Mouse (Mus musculus) embryonic fibroblast, embryonic 13.5 days (primary cell): ENCODE results near the gene Lysmd1.

ENCODE experiments used
- CTCF ChIP-seq: IDR thresholded peaks from 2 replicates; pipeline ENCODE4 v1.5.1; 2011; ENCODE audit warnings: mild to moderate bottlenecking, control low read depth, low read length, moderate library complexity, borderline replicate concordance; ENCODE audit not compliant: insufficient read depth
- POLR2A ChIP-seq: IDR thresholded peaks from 2 replicates; pipeline ENCODE4 v1.6.1; 2011; ENCODE audit warnings: low read depth, mild to moderate bottlenecking, control low read depth, low read length, moderate library complexity

GRCm38 (mm10) chr3:95124246-95124645 lies 9.6 kb upstream of the Lysmd1 start, which contains the start of gene Tmod4:
- TF ChIP-seq POLR2A = no peak
- TF ChIP-seq CTCF = no peak
